8 mouse cellular contexts compared by ENCODE assay signal in genomic region chr8:124794486-124794780, GRCm38 (mm10). TPM values are rescaled to one million over a fixed set of nuclear protein-coding genes. Genes with fewer than 3 reads are reported as not detected.
A peak's percentile ranks its signal among the peaks of the same experiment; 100 is the strongest.
DNase-seq lines count a peak whose midpoint lies in the region; ATAC-seq and TF ChIP-seq lines count a peak whose summit lies in the region.

No protein-coding gene starts in this region.

- H3K27me3 ChIP-seq in G1E (ENCODE audit: insufficient read depth, low read length) = no peaks in the 10 kb centered on the region; the same call in 1 of the 2 replicates
- H3K27me3 ChIP-seq in hindbrain, embryonic 14.5 days (ENCODE audit: control insufficient read depth, insufficient read depth, low read length) = no peaks in the 10 kb centered on the region; the same call in 1 of the 2 replicates

- no peaks in the 10 kb centered on the region for H3K36me3 ChIP-seq in G1E (replicated peaks)
- no peaks in the 10 kb centered on the region for H3K36me3 ChIP-seq in hindbrain, embryonic 14.5 days (replicated peaks; ENCODE audit: control insufficient read depth, insufficient read depth)

- intact Hi-C loops in left cerebral cortex, postnatal 10 days (cut with DNase I) = no loop called here

- peaks cover 40% of the 10 kb centered on the region for H3K9me3 ChIP-seq in G1E (replicated peaks)
- no peaks in the 10 kb centered on the region for H3K9me3 ChIP-seq in hindbrain, embryonic 14.5 days (ENCODE audit: control insufficient read depth, low read length)

- H3K27ac ChIP-seq in embryonic fibroblast, embryonic 13.5 days (ENCODE audit: insufficient read depth, low read length) = no peak overlapping the region
- peak overlapping the region; percentile 98 for H3K27ac ChIP-seq in hindbrain, embryonic 14.5 days

- peak overlapping the region; percentile 27; the same call in 1 of the 2 replicates for H3K4me3 ChIP-seq in G1E (ENCODE audit: low read depth, low read length)
- H3K4me3 ChIP-seq in embryonic fibroblast, embryonic 13.5 days (ENCODE audit: insufficient read depth, low read length) = no peak overlapping the region
- H3K4me3 ChIP-seq in hindbrain, embryonic 14.5 days (replicated peaks; ENCODE audit: low read length) = peak overlapping the region; percentile 80

- H3K4me2 ChIP-seq in hindbrain, embryonic 14.5 days (replicated peaks) = peak overlapping the region; percentile 87

- 2% methylated on average over 25 of the region's 25 CpGs for WGBS in hindbrain, embryonic 14.5 days

- no peak for TF ChIP-seq POLR2A in embryonic fibroblast, embryonic 13.5 days (IDR thresholded peaks at IDR 0.05; ENCODE audit: low read depth, low read length)

- no peak for ATAC-seq in G1E (ENCODE audit: extremely low read depth, insufficient number of reproducible peaks, low FRiP score, poor library complexity, severe bottlenecking)
- ATAC-seq in hindbrain, embryonic 14.5 days (ENCODE audit: low FRiP score) = peak; percentile 38
- no peak for ATAC-seq in monocyte, adult 5-6 weeks (replicated peaks; ENCODE audit: insufficient number of reproducible peaks, low FRiP score, low TSS enrichment, poor library complexity, severe bottlenecking)

- H3K9ac ChIP-seq in hindbrain, embryonic 14.5 days = peak overlapping the region; percentile 87

- TF ChIP-seq CTCF in G1E (IDR thresholded peaks at IDR 0.05; ENCODE audit: low read depth, low read length) = no peak
- TF ChIP-seq CTCF in embryonic fibroblast, embryonic 13.5 days (IDR thresholded peaks at IDR 0.05; ENCODE audit: borderline replicate concordance, insufficient read depth, low read length) = peak; percentile 44; the same call in 1 of the 2 replicates

- H3K4me1 ChIP-seq in G1E (ENCODE audit: insufficient read depth, low read depth, low read length) = no peaks in the 10 kb centered on the region
- 0 out of 2 replicates have a peak, but pooled peaks cover 3% of the 10 kb centered on the region for H3K4me1 ChIP-seq in embryonic fibroblast, embryonic 13.5 days (ENCODE audit: control insufficient read depth, insufficient read depth, low read length)
- H3K4me1 ChIP-seq in hindbrain, embryonic 14.5 days (replicated peaks; ENCODE audit: control insufficient read depth, insufficient read depth, low read length) = peaks cover 38% of the 10 kb centered on the region

- no peak for DNase-seq in G1E (ENCODE audit: low spot score)
- peak; percentile 88 for DNase-seq in brain, adult 2 months (ENCODE audit: low read depth, low spot score)
- DNase-seq in hindbrain, embryonic 14.5 days (ENCODE audit: low spot score) = peak; percentile 78
- DNase-seq in left cerebral cortex, postnatal 10 days (ENCODE audit: extremely low spot score in 1 of 2, low spot score in 2 of 2) = peak; percentile 80 to 88
- peak; percentile 74 to 75 for DNase-seq in lung, postnatal 4 days
- peak; percentile 87 for DNase-seq in right cerebral cortex, postnatal 25 days

RNA-seq across cellular contexts. Expression of gene Trim67, which starts 1.5 kb away (rescaled TPM):
- total RNA-seq in G1E (2014; fragmentation: Nextera tagmentation) = not detected in 2 replicates
- 0.05 TPM in 1 of 2 replicates, not detected in the other for total RNA-seq in G1E (2017)
- polyA plus RNA-seq in G1E (2012) = not detected in 2 replicates
- polyA plus RNA-seq in embryonic fibroblast, embryonic 13.5 days (2011; ENCODE audit: insufficient read length, low read depth, missing spikeins) = not detected in 2 replicates
- 35.8 and 39.4 TPM in 2 replicates for polyA plus RNA-seq in hindbrain, embryonic 14.5 days (2014; fragmentation: Nextera tagmentation; extraction: Ambion mirVana)
- 10 to 100 TPM; 30.6 to 39.3 TPM for total RNA-seq in left cerebral cortex, postnatal 10 days (2021)
- total RNA-seq in monocyte, adult 5-6 weeks (2017) = not detected in 3 replicates

RNA-seq across cellular contexts. Expression of gene Fam89a, which starts 42.8 kb away (rescaled TPM):
- total RNA-seq in G1E (2014; fragmentation: Nextera tagmentation) = not detected in 2 replicates
- 0.35 TPM in 1 of 2 replicates, not detected in the other for total RNA-seq in G1E (2017)
- not detected in 2 replicates for polyA plus RNA-seq in G1E (2012)
- polyA plus RNA-seq in embryonic fibroblast, embryonic 13.5 days (2011; ENCODE audit: insufficient read length, low read depth, missing spikeins) = not detected in 2 replicates
- 1.0 and 1.2 TPM in 2 replicates for polyA plus RNA-seq in hindbrain, embryonic 14.5 days (2014; fragmentation: Nextera tagmentation; extraction: Ambion mirVana)
- total RNA-seq in left cerebral cortex, postnatal 10 days (2021) = not detected
- 0.95 to 1.1 TPM in 2 of 3 replicates, not detected in the other for total RNA-seq in monocyte, adult 5-6 weeks (2017)

Comparison
In these comparisons a context has a peak if more than half of its experiments do, and no peak if none do; other contexts are left out.
1. RNA of gene Trim67, which starts 1.5 kb away (total RNA-seq): 30.6 to 39.3 TPM in left cerebral cortex, postnatal 10 days; 0.05 TPM in G1E and not detected in monocyte, adult 5-6 weeks; every median in the first group is over 10 times any median in the second.